Comparison of ENCODE assay signal across 20 mouse cellular contexts in the genomic region with DNA sequence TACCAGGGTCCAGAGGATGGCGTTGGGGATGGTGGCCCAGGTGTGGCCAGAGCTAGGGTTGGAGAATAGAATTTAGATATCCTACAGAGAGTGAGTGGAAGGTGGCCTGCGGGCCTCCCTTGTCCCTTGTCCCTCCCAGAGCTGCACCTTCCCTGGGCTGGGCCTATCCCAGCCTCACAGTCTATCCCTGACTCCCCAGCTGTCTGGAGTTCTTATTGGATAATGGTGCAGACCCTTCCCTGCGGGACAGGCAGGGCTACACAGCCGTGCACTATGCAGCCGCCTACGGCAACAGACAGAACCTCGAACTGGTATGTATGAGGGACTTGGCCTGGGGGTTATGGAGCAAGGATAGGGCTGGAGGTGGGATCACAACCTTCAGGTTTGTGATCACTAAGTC. TPM values are rescaled to one million over a fixed set of nuclear protein-coding genes. Genes with fewer than 3 reads are reported as not detected.
DNase-seq lines count a peak whose midpoint lies in the region; ATAC-seq lines count a peak whose summit lies in the region.
"Had no signal": no experiment of that assay in that cellular context is flagged by ENCODE, and none has a peak within 500 bp of the region (broad histone marks: within the 10 kb centered on the region; RNA-seq: fewer than 3 reads in every experiment).

No protein-coding gene starts in this region.

- H3K4me2 ChIP-seq in forebrain, embryonic 13.5 days: no peak overlapping the region
- no peak overlapping the region for H3K4me2 ChIP-seq in forebrain, embryonic 16.5 days (ENCODE audit: low read length)
- no peak overlapping the region for H3K4me2 ChIP-seq in hindbrain, embryonic 14.5 days (replicated peaks)
- no peak overlapping the region for H3K4me2 ChIP-seq in neural tube, embryonic 11.5 days (ENCODE audit: low read depth)
- H3K4me2 ChIP-seq in neural tube, embryonic 15.5 days: no peak overlapping the region
- H3K4me2 ChIP-seq: heart, embryonic 11.5 days; heart, embryonic 15.5 days had no signal

- H3K36me3 ChIP-seq in forebrain, embryonic 13.5 days (ENCODE audit: poor library complexity, severe bottlenecking): peaks cover 100% of the 10 kb centered on the region
- H3K36me3 ChIP-seq in forebrain, embryonic 16.5 days (ENCODE audit: control insufficient read depth, insufficient read depth): peaks cover 77% of the 10 kb centered on the region
- H3K36me3 ChIP-seq in hindbrain, embryonic 14.5 days (replicated peaks; ENCODE audit: control insufficient read depth, insufficient read depth): peaks cover 99% of the 10 kb centered on the region
- H3K36me3 ChIP-seq in hindbrain, embryonic 10.5 days: peaks cover 100% of the 10 kb centered on the region
- peaks cover 60% of the 10 kb centered on the region for H3K36me3 ChIP-seq in neural tube, embryonic 11.5 days (ENCODE audit: control insufficient read depth, insufficient read depth, low read length)
- H3K36me3 ChIP-seq in neural tube, embryonic 15.5 days: peaks cover 97% of the 10 kb centered on the region

- 93% methylated on average over 7 of the region's 7 CpGs for WGBS in forebrain, embryonic 13.5 days
- 87% methylated on average over 7 of the region's 7 CpGs for WGBS in forebrain, embryonic 16.5 days
- 89% methylated on average over 7 of the region's 7 CpGs for WGBS in hindbrain, embryonic 14.5 days
- 88% methylated on average over 7 of the region's 7 CpGs for WGBS in hindbrain, embryonic 10.5 days
- 94% methylated on average over 7 of the region's 7 CpGs for WGBS in neural tube, embryonic 11.5 days
- WGBS in neural tube, embryonic 15.5 days: 89% methylated on average over 7 of the region's 7 CpGs

- H3K4me1 ChIP-seq in forebrain, embryonic 13.5 days: no peaks in the 10 kb centered on the region
- no peaks in the 10 kb centered on the region for H3K4me1 ChIP-seq in forebrain, embryonic 16.5 days (replicated peaks; ENCODE audit: control insufficient read depth, insufficient read depth, low read length)
- H3K4me1 ChIP-seq in hindbrain, embryonic 14.5 days (replicated peaks; ENCODE audit: control insufficient read depth, insufficient read depth, low read length): no peaks in the 10 kb centered on the region
- H3K4me1 ChIP-seq in hindbrain, embryonic 10.5 days (replicated peaks): no peaks in the 10 kb centered on the region
- no peaks in the 10 kb centered on the region for H3K4me1 ChIP-seq in neural tube, embryonic 11.5 days (ENCODE audit: control insufficient read depth, insufficient read depth, low read length)
- H3K4me1 ChIP-seq in neural tube, embryonic 15.5 days: no peaks in the 10 kb centered on the region

- no peak for DNase-seq in hindbrain, embryonic 14.5 days (ENCODE audit: low spot score)
- no peak for DNase-seq in hindbrain, embryonic 10.5 days (ENCODE audit: low spot score)
- no peak for DNase-seq in neural tube, embryonic 11.5 days (ENCODE audit: low spot score)
- no peak for DNase-seq in ovary, postnatal 10 days (ENCODE audit: low spot score)
- DNase-seq: adrenal gland, postnatal 10 days; cerebellum, adult 11 months; cerebellum, adult 8-10 months; cerebellum, postnatal 14 days; embryo, embryonic 11 days; forebrain, postnatal 0 days; gastrocnemius, postnatal 14 days; heart, adult 2 months; heart, postnatal 14 days had no signal

- no peak overlapping the region for H3K27ac ChIP-seq in forebrain, embryonic 13.5 days
- no peak overlapping the region for H3K27ac ChIP-seq in forebrain, embryonic 16.5 days (ENCODE audit: low read length)
- H3K27ac ChIP-seq in hindbrain, embryonic 14.5 days: no peak overlapping the region
- H3K27ac ChIP-seq in hindbrain, embryonic 10.5 days: no peak overlapping the region
- H3K27ac ChIP-seq in neural tube, embryonic 11.5 days (ENCODE audit: low read depth, low read length): no peak overlapping the region
- no peak overlapping the region for H3K27ac ChIP-seq in neural tube, embryonic 15.5 days (replicated peaks)
- H3K27ac ChIP-seq: heart, adult 2 months; heart, embryonic 15.5 days had no signal

- H3K9me3 ChIP-seq in forebrain, embryonic 13.5 days (replicated peaks): no peaks in the 10 kb centered on the region
- no peaks in the 10 kb centered on the region for H3K9me3 ChIP-seq in forebrain, embryonic 16.5 days (ENCODE audit: control insufficient read depth, low read length)
- H3K9me3 ChIP-seq in hindbrain, embryonic 14.5 days (ENCODE audit: control insufficient read depth, low read length): no peaks in the 10 kb centered on the region
- no peaks in the 10 kb centered on the region for H3K9me3 ChIP-seq in hindbrain, embryonic 10.5 days
- no peaks in the 10 kb centered on the region for H3K9me3 ChIP-seq in neural tube, embryonic 11.5 days (ENCODE audit: control insufficient read depth, low read length)
- no peaks in the 10 kb centered on the region for H3K9me3 ChIP-seq in neural tube, embryonic 15.5 days (replicated peaks)
- H3K9me3 ChIP-seq: heart, embryonic 15.5 days had no signal

- no peak for ATAC-seq in forebrain, embryonic 13.5 days
- no peak for ATAC-seq in forebrain, embryonic 16.5 days
- 0 out of 2 replicates have a peak, but pooled peaks have one; percentile 16 for ATAC-seq in hindbrain, embryonic 14.5 days (ENCODE audit: low FRiP score)
- 0 out of 2 replicates have a peak, but pooled peaks have one; percentile 27 for ATAC-seq in neural tube, embryonic 11.5 days (ENCODE audit: insufficient read depth, low FRiP score, low TSS enrichment)
- ATAC-seq in neural tube, embryonic 15.5 days (ENCODE audit: low FRiP score): no peak
- ATAC-seq: forebrain, postnatal 0 days; inflammation-experienced regulatory T-cells, adult 6 months had no signal

- H3K9ac ChIP-seq in forebrain, embryonic 13.5 days: peak overlapping the region; percentile 21; the same call in 1 of the 2 replicates
- H3K9ac ChIP-seq in forebrain, embryonic 16.5 days (replicated peaks; ENCODE audit: low read depth, low read length): no peak overlapping the region
- H3K9ac ChIP-seq in hindbrain, embryonic 14.5 days: no peak overlapping the region
- no peak overlapping the region for H3K9ac ChIP-seq in neural tube, embryonic 11.5 days (ENCODE audit: low read length)
- H3K9ac ChIP-seq in neural tube, embryonic 15.5 days (replicated peaks): no peak overlapping the region
- H3K9ac ChIP-seq: forebrain, postnatal 0 days; heart, embryonic 15.5 days had no signal

- no peaks in the 10 kb centered on the region for H3K27me3 ChIP-seq in forebrain, embryonic 13.5 days
- no peaks in the 10 kb centered on the region for H3K27me3 ChIP-seq in forebrain, embryonic 16.5 days (replicated peaks; ENCODE audit: control insufficient read depth, insufficient read depth, low read length)
- no peaks in the 10 kb centered on the region for H3K27me3 ChIP-seq in hindbrain, embryonic 14.5 days (ENCODE audit: control insufficient read depth, insufficient read depth, low read length)
- no peaks in the 10 kb centered on the region for H3K27me3 ChIP-seq in hindbrain, embryonic 10.5 days (ENCODE audit: insufficient read depth, poor library complexity, severe bottlenecking)
- H3K27me3 ChIP-seq in neural tube, embryonic 11.5 days (ENCODE audit: control insufficient read depth, insufficient read depth, low read length): no peaks in the 10 kb centered on the region
- H3K27me3 ChIP-seq in neural tube, embryonic 15.5 days (replicated peaks): no peaks in the 10 kb centered on the region
- H3K27me3 ChIP-seq: heart, embryonic 15.5 days had no signal

- no peak overlapping the region for H3K4me3 ChIP-seq in forebrain, embryonic 13.5 days
- H3K4me3 ChIP-seq in forebrain, embryonic 16.5 days (replicated peaks; ENCODE audit: low read length): no peak overlapping the region
- H3K4me3 ChIP-seq in hindbrain, embryonic 14.5 days (replicated peaks; ENCODE audit: low read length): no peak overlapping the region
- no peak overlapping the region for H3K4me3 ChIP-seq in hindbrain, embryonic 10.5 days
- no peak overlapping the region for H3K4me3 ChIP-seq in neural tube, embryonic 11.5 days (ENCODE audit: low read depth, low read length)
- no peak overlapping the region for H3K4me3 ChIP-seq in neural tube, embryonic 15.5 days (replicated peaks)
- H3K4me3 ChIP-seq: heart, adult 2 months; heart, embryonic 15.5 days had no signal

RNA-seq across cellular contexts. Expression of gene Ankrd52, which starts 9.0 kb away (rescaled TPM):
- polyA plus RNA-seq in forebrain, embryonic 13.5 days (2015; fragmentation: Nextera tagmentation; extraction: Ambion mirVana): 12.0 and 14.6 TPM in 2 replicates
- polyA plus RNA-seq in forebrain, embryonic 16.5 days (2015; fragmentation: Nextera tagmentation; extraction: Ambion mirVana): 11.3 and 13.2 TPM in 2 replicates
- polyA plus RNA-seq in hindbrain, embryonic 14.5 days (2014; fragmentation: Nextera tagmentation; extraction: Ambion mirVana): 13.0 and 15.4 TPM in 2 replicates
- 9.6 and 10.3 TPM in 2 replicates for polyA plus RNA-seq in hindbrain, embryonic 10.5 days (2016; fragmentation: Nextera tagmentation; extraction: Ambion mirVana)
- 9.5 and 10.4 TPM in 2 replicates for polyA plus RNA-seq in neural tube, embryonic 11.5 days (2014; fragmentation: Nextera tagmentation; extraction: Ambion mirVana)
- 11.2 and 13.1 TPM in 2 replicates for polyA plus RNA-seq in neural tube, embryonic 15.5 days (2015; fragmentation: Nextera tagmentation; extraction: Ambion mirVana)

RNA-seq across cellular contexts. Expression of gene Slc39a5, which starts 15.1 kb away (rescaled TPM):
- polyA plus RNA-seq in forebrain, embryonic 13.5 days (2015; fragmentation: Nextera tagmentation; extraction: Ambion mirVana): 0.18 TPM in 1 of 2 replicates, not detected in the other
- 0.10 and 0.25 TPM in 2 replicates for polyA plus RNA-seq in forebrain, embryonic 16.5 days (2015; fragmentation: Nextera tagmentation; extraction: Ambion mirVana)
- polyA plus RNA-seq in hindbrain, embryonic 14.5 days (2014; fragmentation: Nextera tagmentation; extraction: Ambion mirVana): 0.22 TPM in 1 of 2 replicates, not detected in the other
- 0.55 TPM in 1 of 2 replicates, not detected in the other for polyA plus RNA-seq in hindbrain, embryonic 10.5 days (2016; fragmentation: Nextera tagmentation; extraction: Ambion mirVana)
- not detected in 2 replicates for polyA plus RNA-seq in neural tube, embryonic 11.5 days (2014; fragmentation: Nextera tagmentation; extraction: Ambion mirVana)
- 0.68 and 4.4 TPM in 2 replicates for polyA plus RNA-seq in neural tube, embryonic 15.5 days (2015; fragmentation: Nextera tagmentation; extraction: Ambion mirVana)
- polyA plus RNA-seq: C2C12; heart, adult 2 months; inflammation-experienced regulatory T-cells, adult 6 months had no signal

RNA-seq across cellular contexts. Expression of gene Coq10a, which starts 17.1 kb away (rescaled TPM):
- 16.4 and 22.8 TPM in 2 replicates for polyA plus RNA-seq in forebrain, embryonic 13.5 days (2015; fragmentation: Nextera tagmentation; extraction: Ambion mirVana)
- polyA plus RNA-seq in forebrain, embryonic 16.5 days (2015; fragmentation: Nextera tagmentation; extraction: Ambion mirVana): 32.2 and 32.7 TPM in 2 replicates
- polyA plus RNA-seq in hindbrain, embryonic 14.5 days (2014; fragmentation: Nextera tagmentation; extraction: Ambion mirVana): 50.8 and 54.2 TPM in 2 replicates
- polyA plus RNA-seq in hindbrain, embryonic 10.5 days (2016; fragmentation: Nextera tagmentation; extraction: Ambion mirVana): 14.5 and 21.6 TPM in 2 replicates
- polyA plus RNA-seq in neural tube, embryonic 11.5 days (2014; fragmentation: Nextera tagmentation; extraction: Ambion mirVana): 19.0 and 24.1 TPM in 2 replicates
- 34.6 and 40.8 TPM in 2 replicates for polyA plus RNA-seq in neural tube, embryonic 15.5 days (2015; fragmentation: Nextera tagmentation; extraction: Ambion mirVana)

RNA-seq across cellular contexts. Expression of gene Nabp2, which starts 25.4 kb away (rescaled TPM):
- 153 and 156 TPM in 2 replicates for polyA plus RNA-seq in forebrain, embryonic 13.5 days (2015; fragmentation: Nextera tagmentation; extraction: Ambion mirVana)
- 139 and 147 TPM in 2 replicates for polyA plus RNA-seq in forebrain, embryonic 16.5 days (2015; fragmentation: Nextera tagmentation; extraction: Ambion mirVana)
- polyA plus RNA-seq in hindbrain, embryonic 14.5 days (2014; fragmentation: Nextera tagmentation; extraction: Ambion mirVana): 134 and 140 TPM in 2 replicates
- 144 and 147 TPM in 2 replicates for polyA plus RNA-seq in hindbrain, embryonic 10.5 days (2016; fragmentation: Nextera tagmentation; extraction: Ambion mirVana)
- 115 and 127 TPM in 2 replicates for polyA plus RNA-seq in neural tube, embryonic 11.5 days (2014; fragmentation: Nextera tagmentation; extraction: Ambion mirVana)
- 128 and 133 TPM in 2 replicates for polyA plus RNA-seq in neural tube, embryonic 15.5 days (2015; fragmentation: Nextera tagmentation; extraction: Ambion mirVana)

RNA-seq across cellular contexts. Expression of gene Rnf41, which starts 25.6 kb away (rescaled TPM):
- polyA plus RNA-seq in forebrain, embryonic 13.5 days (2015; fragmentation: Nextera tagmentation; extraction: Ambion mirVana): 76.4 and 83.9 TPM in 2 replicates
- 121 and 122 TPM in 2 replicates for polyA plus RNA-seq in forebrain, embryonic 16.5 days (2015; fragmentation: Nextera tagmentation; extraction: Ambion mirVana)
- polyA plus RNA-seq in hindbrain, embryonic 14.5 days (2014; fragmentation: Nextera tagmentation; extraction: Ambion mirVana): 70.9 and 83.7 TPM in 2 replicates
- 46.7 and 48.0 TPM in 2 replicates for polyA plus RNA-seq in hindbrain, embryonic 10.5 days (2016; fragmentation: Nextera tagmentation; extraction: Ambion mirVana)
- 43.5 and 46.8 TPM in 2 replicates for polyA plus RNA-seq in neural tube, embryonic 11.5 days (2014; fragmentation: Nextera tagmentation; extraction: Ambion mirVana)
- 78.3 and 80.5 TPM in 2 replicates for polyA plus RNA-seq in neural tube, embryonic 15.5 days (2015; fragmentation: Nextera tagmentation; extraction: Ambion mirVana)

Comparison
In these comparisons a context has a peak if more than half of its experiments do, and no peak if none do; other contexts are left out.
1. ATAC-seq: peak in hindbrain, embryonic 14.5 days (single experiment) and neural tube, embryonic 11.5 days (single experiment); none in forebrain, embryonic 13.5 days (single experiment), forebrain, embryonic 16.5 days (single experiment) and neural tube, embryonic 15.5 days (single experiment).